Mouse (Mus musculus) heart, embryonic 10.5 days (tissue): Measurements from ENCODE around the gene Aqp7. TPM values are rescaled to one million over a fixed set of nuclear protein-coding genes. Genes with fewer than 3 reads are reported as not detected.

Experiments used
- DNase-seq: peaks from one replicate; pipeline ENCODE4 v3.0.0-alpha.2; 2017; ENCODE audit warnings: low spot score
- H3K27ac ChIP-seq: fragments of 300-500 bp; sonication (generic); 2 replicates; pipeline ENCODE4 v1.5.1; 2016; ENCODE audit warnings: mild to moderate bottlenecking
- H3K27me3 ChIP-seq: fragments of 300-500 bp; sonication (generic); 2 replicates; pipeline ENCODE4 v1.6.1; 2016; ENCODE audit warnings: mild to moderate bottlenecking; ENCODE audit not compliant: poor library complexity, insufficient read depth, severe bottlenecking
- H3K36me3 ChIP-seq: fragments of 300-500 bp; sonication (generic); 2 replicates; pipeline ENCODE4 v1.6.1; 2016; ENCODE audit warnings: mild to moderate bottlenecking, moderate library complexity
- H3K4me1 ChIP-seq: fragments of 300-500 bp; sonication (generic); 2 replicates; pipeline ENCODE4 v1.6.1; 2016; ENCODE audit warnings: mild to moderate bottlenecking
- H3K4me3 ChIP-seq: fragments of 300-500 bp; sonication (generic); 2 replicates; pipeline ENCODE4 v1.5.1; 2016; ENCODE audit warnings: mild to moderate bottlenecking, moderate library complexity
- H3K9me3 ChIP-seq: fragments of 300-500 bp; sonication (generic); 2 replicates; pipeline ENCODE4 v1.6.1; 2016; ENCODE audit warnings: mild to moderate bottlenecking, moderate library complexity
- WGBS: fragments of 180-500 bp; shearing (Covaris S2); methylation state at CpG from one replicate; pipeline ENCODE4 v1.1.7; 2016; 5-methylcytosine and 5-hydroxymethylcytosine counted together
- polyA plus RNA-seq: library from polyadenylated mRNA; unstranded; fragments of >200 nt; fragmentation: Nextera tagmentation; extraction: Ambion mirVana; gene quantifications from 2 replicates; pipeline ENCODE4 v1.2.1, GENCODE M21; 2016

Gene Aqp7
- polyA plus RNA-seq, 1 experiment from 2014 or later, result 1.2 TPM

DNA sequence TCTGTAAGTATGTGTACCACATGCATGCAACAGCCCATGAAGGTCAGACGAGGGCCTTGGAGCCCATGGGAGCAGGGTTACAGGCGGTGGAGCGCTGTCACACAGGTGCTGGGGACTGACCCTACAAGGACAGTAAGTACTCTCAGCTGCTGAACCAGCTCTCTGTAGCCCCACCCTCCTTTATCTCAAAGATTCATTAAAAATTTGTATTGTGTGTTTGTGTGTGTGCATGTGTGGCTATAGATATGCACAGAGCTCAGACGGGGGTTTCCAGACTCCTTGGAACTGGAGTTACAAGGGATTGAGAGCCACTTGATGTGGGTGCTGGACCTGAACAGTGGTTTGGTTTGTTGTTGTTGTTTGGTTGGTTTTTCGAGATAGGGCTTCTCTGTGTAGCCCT, 33.8 kb upstream of the Aqp7 start:
- Histone ChIP-seq H3K27me3 (no peaks in the 10 kb centered on the region), H3K27ac (no peak overlapping the region), H3K9me3 (no peaks in the 10 kb centered on the region), H3K4me1 (peaks cover 12% of the 10 kb centered on the region; the same call in 1 of the 2 replicates), H3K36me3 (no peaks in the 10 kb centered on the region), H3K4me3 (no peak overlapping the region)
- DNase-seq, result no peak
- WGBS, result 84% methylated on average over 5 of the region's 5 CpGs

DNA sequence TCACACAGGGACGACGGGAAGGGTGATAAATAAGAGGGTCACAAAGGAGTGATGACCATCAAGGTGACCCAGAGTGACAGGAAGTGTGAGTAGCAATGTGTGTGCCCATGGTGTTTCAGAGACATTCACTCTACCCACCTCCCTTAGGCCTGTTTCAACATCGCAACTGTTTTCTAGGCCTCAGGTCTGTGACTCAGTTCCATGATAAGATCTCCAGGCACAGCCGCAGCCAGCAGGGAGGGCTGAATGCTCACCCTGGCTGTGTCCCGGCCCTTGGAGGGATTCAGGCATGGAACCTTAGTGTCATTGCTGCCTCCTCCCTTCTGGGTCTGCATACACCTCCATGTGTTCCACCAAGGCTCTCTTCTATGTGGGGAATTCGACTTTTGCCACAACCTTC, 30.8 kb upstream of the Aqp7 start:
- no peaks in the 10 kb centered on the region for H3K9me3 ChIP-seq
- H3K27me3 ChIP-seq, result no peaks in the 10 kb centered on the region; the same call in 1 of the 2 replicates
- H3K27ac ChIP-seq, result no peak overlapping the region
- DNase-seq, result no peak
- WGBS, result 41% methylated on average over 6 of the region's 6 CpGs
- H3K4me1 ChIP-seq, result peaks cover 12% of the 10 kb centered on the region; the same call in 1 of the 2 replicates
- H3K4me3 ChIP-seq, result no peak overlapping the region
- H3K36me3 ChIP-seq, result no peaks in the 10 kb centered on the region

DNA sequence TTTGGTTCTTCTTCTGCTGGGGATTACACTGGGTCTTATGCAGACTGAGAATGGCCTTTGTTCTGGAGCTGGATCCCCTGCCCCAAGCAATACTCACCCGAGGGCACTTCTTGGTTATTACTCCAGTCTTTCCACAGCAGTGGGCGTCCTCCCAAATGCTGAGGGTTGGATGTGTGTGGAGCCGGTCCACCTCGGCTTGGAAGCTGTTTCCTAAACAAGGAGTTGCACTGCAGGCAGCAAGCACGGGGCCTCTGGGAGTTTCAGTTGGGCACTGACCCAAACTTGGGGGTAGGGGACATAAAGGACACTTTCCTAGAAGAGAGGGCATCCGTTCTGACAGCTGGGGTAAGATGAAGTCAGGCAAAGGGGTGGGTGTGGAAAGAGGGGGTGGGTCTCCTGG, 26.5 kb upstream of the Aqp7 start:
- H3K4me1 ChIP-seq, result 0 out of 2 replicates have a peak, but pooled peaks cover 13% of the 10 kb centered on the region
- no peaks in the 10 kb centered on the region; the same call in 1 of the 2 replicates for H3K27me3 ChIP-seq
- WGBS, result 74% methylated on average over 6 of the region's 6 CpGs
- DNase-seq, result no peak
- H3K36me3 ChIP-seq, result no peaks in the 10 kb centered on the region
- no peak overlapping the region for H3K4me3 ChIP-seq
- H3K9me3 ChIP-seq, result no peaks in the 10 kb centered on the region
- H3K27ac ChIP-seq, result no peak overlapping the region

DNA sequence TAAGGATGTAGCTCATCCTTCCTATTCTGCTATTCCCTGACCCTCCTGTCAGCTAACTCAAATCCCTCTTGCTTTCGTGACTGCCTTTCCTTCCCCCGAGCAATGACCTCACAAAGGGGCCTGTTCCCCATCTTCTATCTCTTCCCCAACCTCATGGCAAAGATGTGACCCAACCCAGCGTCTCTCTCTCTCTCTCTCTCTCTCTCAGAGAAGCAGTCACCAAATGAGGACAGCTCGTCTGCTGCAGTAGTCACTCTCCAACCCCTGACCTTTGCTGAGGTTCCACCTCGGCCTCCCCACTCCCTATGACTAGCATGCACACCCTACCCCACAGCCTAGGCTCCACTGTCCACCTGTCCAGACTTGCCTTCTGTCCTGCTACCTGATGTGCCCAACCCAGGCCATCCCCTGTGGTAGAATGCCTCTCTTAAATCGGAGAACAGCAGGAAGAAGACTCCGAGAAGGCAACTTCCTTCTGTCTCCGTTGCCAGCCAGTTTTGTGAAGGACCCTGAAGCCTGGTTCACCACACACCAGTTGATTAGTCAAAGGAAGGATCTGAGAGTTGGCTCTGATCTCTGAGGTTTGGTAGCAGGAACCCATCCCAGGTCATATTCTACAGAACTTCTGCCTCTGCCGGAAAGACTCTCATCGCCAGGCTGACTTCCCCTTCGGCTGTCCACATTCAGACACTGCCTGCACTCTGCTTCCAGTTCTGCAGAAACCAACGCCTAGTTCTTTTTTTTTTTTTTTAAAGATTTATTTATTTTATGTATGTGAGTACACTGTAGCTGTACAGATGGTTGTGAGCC, 25.3 kb upstream of the Aqp7 start:
- Histone ChIP-seq H3K27ac (no peak overlapping the region), H3K27me3 (no peaks in the 10 kb centered on the region; the same call in 1 of the 2 replicates), H3K4me3 (no peak overlapping the region), H3K36me3 (no peaks in the 10 kb centered on the region), H3K9me3 (no peaks in the 10 kb centered on the region), H3K4me1 (0 out of 2 replicates have a peak, but pooled peaks cover 10% of the 10 kb centered on the region)
- WGBS, result 76% methylated on average over 12 of the region's 12 CpGs
- no peak for DNase-seq

DNA sequence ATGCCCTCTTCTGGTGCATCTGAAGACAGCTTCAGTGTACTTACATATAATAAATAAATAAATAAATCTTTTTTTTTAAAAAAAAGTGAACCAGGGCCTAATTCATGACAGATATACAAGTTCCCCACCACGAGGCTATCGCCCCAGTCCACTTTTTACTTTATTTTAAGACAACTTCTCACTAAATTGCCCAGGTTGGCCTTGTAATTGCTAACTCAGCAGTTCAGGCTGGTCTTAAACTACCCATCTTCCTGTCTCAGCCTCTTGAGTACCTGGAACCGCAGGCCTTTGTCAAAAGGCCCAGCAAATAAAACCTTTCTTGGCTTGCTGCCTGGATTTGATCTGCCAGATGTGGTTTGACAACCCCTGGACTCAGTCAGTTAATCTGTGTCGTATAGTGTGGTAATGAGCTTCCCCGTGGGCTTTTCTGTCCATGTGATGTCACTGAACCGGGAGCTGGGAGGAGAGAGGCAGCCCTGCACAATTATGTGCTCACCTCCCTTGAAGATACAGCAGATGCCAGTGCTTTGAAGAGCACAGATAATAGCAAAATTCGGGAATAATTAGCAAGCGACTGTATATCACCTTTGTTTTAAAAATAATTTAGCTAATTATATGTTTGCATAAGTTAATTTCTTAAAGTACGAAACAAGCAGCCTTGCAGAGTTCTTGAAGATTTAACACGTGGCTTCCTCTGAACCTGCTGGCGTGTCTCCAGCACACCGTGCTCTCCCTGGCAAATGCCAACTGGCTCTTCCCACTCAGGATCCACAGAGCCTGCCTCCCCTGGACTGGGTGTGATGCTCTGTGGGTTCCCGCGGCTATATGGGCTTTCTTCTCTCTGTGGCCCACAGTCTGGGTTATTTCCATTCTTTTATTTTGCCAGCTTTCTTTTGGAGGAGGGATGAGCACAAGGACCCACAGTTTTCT, 23.8 kb upstream of the Aqp7 start:
- WGBS, result 79% methylated on average over 14 of the region's 14 CpGs

DNA sequence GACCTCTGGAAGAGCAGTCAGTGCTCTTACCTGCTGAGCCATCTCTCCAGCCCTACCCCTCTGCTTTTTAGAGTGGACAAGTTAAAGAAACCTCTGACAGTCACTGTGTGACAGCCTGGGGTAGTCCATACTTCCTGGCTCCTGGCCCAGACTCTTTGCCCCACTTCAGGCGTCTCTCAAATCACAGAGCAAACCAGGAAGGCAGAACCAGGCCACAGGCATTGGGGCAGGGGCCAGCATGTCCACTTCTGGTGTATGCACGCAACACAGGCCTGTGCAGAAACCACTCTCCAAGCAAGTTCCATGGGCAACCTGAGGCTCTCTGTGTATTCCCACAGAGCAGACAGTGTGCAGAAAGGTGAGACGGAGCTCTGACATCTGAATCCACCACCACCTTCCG, 17.3 kb upstream of the Aqp7 start:
- no peaks in the 10 kb centered on the region for H3K9me3 ChIP-seq
- no peak overlapping the region for H3K27ac ChIP-seq
- H3K36me3 ChIP-seq, result no peaks in the 10 kb centered on the region
- peaks cover 12% of the 10 kb centered on the region for H3K4me1 ChIP-seq
- peaks cover 11% of the 10 kb centered on the region for H3K27me3 ChIP-seq
- no peak overlapping the region for H3K4me3 ChIP-seq
- 74% methylated on average over 4 of the region's 4 CpGs for WGBS
- DNase-seq, result no peak

More for the DNA sequence above, 23.8 kb upstream of the Aqp7 start:
- H3K4me3 ChIP-seq, result no peak overlapping the region
- no peaks in the 10 kb centered on the region for H3K36me3 ChIP-seq
- H3K4me1 ChIP-seq, result 0 out of 2 replicates have a peak, but pooled peaks cover 6% of the 10 kb centered on the region
- H3K27me3 ChIP-seq, result no peaks in the 10 kb centered on the region; the same call in 1 of the 2 replicates
- no peak for DNase-seq
- H3K9me3 ChIP-seq, result no peaks in the 10 kb centered on the region
- no peak overlapping the region for H3K27ac ChIP-seq

DNA sequence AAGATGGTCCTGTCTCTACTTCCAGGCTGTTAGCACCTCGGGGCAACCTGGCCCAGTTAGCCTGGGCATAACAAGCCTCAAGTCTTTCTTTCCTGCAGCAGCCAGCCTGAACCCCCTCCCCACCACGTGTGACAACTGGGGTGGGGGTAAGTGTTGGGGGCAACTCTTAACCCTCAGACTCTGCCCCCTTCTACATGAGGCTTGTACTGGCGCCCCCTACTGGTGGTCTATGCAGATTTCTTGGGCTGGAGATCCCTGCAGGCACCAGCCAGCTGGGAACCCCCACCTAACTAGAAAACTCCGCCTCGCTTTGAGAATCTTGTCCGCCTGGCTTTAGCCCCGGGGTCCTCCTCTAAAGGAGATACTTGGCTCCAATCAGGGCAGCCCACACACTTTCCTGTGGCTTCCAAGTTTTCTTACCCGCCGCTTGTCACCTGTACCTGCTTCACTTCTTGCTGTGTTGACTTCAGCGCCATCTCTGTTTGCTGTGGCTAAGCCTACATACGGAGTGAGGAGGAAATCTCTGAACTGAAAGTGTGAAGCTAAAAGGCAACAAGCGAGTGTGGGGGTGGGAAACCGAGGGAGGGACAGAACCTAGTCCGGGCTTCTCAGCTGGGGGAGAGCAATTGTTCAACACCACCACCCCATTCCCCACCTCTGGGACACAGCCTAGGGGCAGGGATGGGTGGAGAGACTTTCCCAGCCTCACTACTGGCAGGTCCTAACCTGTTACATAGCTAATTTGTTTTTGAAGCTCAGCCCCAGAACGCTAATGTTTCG, 16.1 kb upstream of the Aqp7 start:
- Histone ChIP-seq H3K4me3 (peak overlapping the region; percentile 38), H3K4me1 (peaks cover 12% of the 10 kb centered on the region), H3K9me3 (no peaks in the 10 kb centered on the region), H3K36me3 (no peaks in the 10 kb centered on the region), H3K27me3 (peaks cover 11% of the 10 kb centered on the region), H3K27ac (no peak overlapping the region)
- no peak for DNase-seq
- 16% methylated on average over 16 of the region's 16 CpGs for WGBS

DNA sequence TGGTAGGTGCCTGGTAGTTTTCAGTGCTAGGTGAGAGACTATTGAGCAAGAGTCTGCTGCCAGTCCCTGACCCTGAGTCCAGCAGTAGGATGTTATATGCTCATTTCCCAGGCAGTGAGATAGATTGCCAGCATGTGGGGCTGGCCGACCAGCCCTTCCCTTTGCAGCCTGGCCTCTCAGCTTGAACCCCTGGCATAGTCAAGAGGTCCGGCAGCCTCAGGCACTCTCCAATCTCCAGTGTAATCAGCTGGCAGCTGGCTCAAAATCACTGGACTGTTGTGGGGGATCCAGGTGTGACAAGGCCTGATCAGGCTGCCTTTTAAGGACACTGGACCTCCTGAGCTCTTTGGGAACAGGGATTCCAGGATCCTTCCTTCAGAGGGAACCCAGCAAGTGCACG, 15.4 kb upstream of the Aqp7 start:
- Histone ChIP-seq H3K9me3 (no peaks in the 10 kb centered on the region), H3K4me3 (no peak overlapping the region), H3K4me1 (peaks cover 12% of the 10 kb centered on the region), H3K36me3 (no peaks in the 10 kb centered on the region), H3K27me3 (peaks cover 11% of the 10 kb centered on the region), H3K27ac (no peak overlapping the region)
- DNase-seq, result no peak
- 41% methylated on average over 3 of the region's 3 CpGs for WGBS

DNA sequence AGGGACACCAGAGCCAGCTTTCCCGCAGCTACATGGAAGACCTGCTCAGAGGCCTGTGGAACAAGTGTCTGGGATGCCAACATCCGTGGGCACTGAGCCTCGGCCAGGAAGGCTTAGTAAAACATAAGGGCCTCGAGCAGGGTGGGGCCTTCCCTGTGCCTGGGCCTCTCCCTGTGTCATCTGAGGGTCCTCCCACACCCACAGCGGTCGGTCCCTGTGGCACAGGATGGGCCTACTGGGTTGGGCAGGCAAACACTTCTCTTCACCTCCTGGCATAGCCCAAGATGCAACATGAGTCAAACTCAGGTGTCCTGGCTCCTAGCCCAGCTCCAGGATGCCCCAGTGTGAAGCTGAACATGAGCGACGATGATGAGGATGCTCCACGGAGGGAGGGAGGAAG, 9.4 kb upstream of the Aqp7 start:
- Histone ChIP-seq H3K4me3 (no peak overlapping the region), H3K9me3 (no peaks in the 10 kb centered on the region), H3K27ac (no peak overlapping the region), H3K27me3 (no peaks in the 10 kb centered on the region), H3K36me3 (no peaks in the 10 kb centered on the region), H3K4me1 (peaks cover 13% of the 10 kb centered on the region)
- 68% methylated on average over 8 of the region's 9 CpGs for WGBS
- no peak for DNase-seq

DNA sequence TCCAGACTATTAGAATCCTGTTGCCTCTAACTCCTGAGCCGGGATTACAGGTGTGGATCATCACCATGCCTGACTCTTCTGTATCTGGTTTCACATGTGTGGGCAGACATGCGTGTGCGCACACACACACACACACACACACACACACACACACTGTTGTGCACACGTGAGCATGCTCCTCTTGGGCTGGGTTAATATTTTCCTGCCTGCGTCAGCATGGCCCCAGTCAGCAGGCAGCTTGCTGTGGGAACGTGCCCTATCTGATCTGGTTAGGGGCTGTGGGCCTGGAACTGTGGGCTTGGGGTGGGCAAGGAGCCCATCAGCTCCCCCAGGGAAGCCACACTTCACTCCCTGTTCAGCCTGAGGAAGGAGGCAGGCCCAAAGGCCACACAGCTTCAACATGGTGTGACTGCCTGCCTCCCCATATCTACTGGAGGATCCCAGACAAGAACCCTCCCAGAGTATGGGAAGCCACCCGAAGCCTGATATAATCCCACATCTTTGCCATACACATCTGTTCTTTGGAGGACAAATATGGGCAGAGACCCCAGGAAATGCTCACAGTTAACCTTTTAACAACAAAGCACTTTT, 8.9 kb upstream of the Aqp7 start:
- WGBS, result 50% methylated on average over 7 of the region's 7 CpGs
- H3K9me3 ChIP-seq, result no peaks in the 10 kb centered on the region

DNA sequence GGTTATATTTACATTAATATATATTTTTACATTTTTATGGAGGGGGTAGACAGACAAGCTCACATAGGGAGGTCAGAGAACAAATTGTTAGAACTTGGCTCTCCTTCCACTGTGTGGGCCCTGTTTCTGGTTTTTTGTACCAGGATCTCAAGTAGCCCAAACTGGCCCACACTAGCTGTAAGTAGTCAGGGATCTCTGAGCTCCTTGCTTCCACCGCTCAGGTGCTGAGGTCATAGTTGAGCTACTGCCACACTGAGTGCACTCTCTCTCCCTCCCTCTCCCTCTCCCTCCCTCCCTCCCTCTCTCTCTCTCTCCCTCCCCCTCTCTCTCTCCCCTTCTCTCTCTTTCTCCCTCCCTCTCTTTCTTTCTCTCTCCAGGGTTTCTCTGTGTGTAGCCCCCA, 8.3 kb upstream of the Aqp7 start:
- Histone ChIP-seq H3K27ac (no peak overlapping the region), H3K4me3 (no peak overlapping the region), H3K27me3 (no peaks in the 10 kb centered on the region), H3K4me1 (peaks cover 13% of the 10 kb centered on the region), H3K9me3 (no peaks in the 10 kb centered on the region), H3K36me3 (no peaks in the 10 kb centered on the region)
- WGBS, result 20% methylated on average over 1 of the region's 1 CpGs
- no peak for DNase-seq

More for the DNA sequence above, 8.9 kb upstream of the Aqp7 start:
- Histone ChIP-seq H3K27me3 (no peaks in the 10 kb centered on the region), H3K36me3 (no peaks in the 10 kb centered on the region), H3K4me1 (peaks cover 13% of the 10 kb centered on the region), H3K27ac (peak overlapping the region; percentile 59; the same call in 1 of the 2 replicates), H3K4me3 (no peak overlapping the region)
- DNase-seq, result no peak

DNA sequence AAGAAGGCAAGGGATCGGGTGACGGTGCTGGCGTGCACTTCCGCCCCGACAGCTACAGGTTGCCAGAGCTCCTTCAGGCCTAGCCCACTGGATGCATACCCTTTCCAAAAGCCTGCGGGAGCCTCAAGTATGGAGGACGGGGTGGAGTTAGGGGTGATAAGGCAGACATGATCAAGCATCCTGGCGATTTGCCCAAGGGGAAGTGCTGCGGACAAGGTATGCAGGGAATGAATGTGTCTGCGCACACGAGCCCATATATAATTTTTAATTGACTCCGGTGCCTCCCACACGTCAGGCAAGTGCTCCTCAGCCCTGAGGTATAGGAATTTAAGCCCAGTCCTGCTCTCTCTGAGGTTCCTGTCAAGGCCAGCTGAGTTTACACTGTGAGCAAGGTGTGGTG, 7.2 kb upstream of the Aqp7 start:
- WGBS, result 51% methylated on average over 13 of the region's 13 CpGs
- Histone ChIP-seq H3K27me3 (no peaks in the 10 kb centered on the region), H3K4me1 (peaks cover 18% of the 10 kb centered on the region), H3K9me3 (no peaks in the 10 kb centered on the region), H3K4me3 (no peak overlapping the region), H3K36me3 (no peaks in the 10 kb centered on the region), H3K27ac (peak overlapping the region; percentile 37; the same call in 1 of the 2 replicates)
- DNase-seq, result peak; percentile 87
